Mouse (Mus musculus): ENCODE data around the gene Fiz1.

Fiz1 gene

GRCm38 (mm10) chr7:5014251-5015117 is at the start of gene Fiz1, which contains the start of gene Zfp524:
TSS of gene Fiz1 (minus strand) at chr7:5014697.
TSS of gene Zfp524 (plus strand) at chr7:5014415.
- DNase-seq (ENCODE audit: low read depth, low spot score) = no peak

- DNase-seq (ENCODE audit: low read depth, low spot score) = no peak
These were observed 48.0 kb upstream of the Fiz1 start for GRCm38 (mm10) chr7:5062360-5063001.

DNA sequence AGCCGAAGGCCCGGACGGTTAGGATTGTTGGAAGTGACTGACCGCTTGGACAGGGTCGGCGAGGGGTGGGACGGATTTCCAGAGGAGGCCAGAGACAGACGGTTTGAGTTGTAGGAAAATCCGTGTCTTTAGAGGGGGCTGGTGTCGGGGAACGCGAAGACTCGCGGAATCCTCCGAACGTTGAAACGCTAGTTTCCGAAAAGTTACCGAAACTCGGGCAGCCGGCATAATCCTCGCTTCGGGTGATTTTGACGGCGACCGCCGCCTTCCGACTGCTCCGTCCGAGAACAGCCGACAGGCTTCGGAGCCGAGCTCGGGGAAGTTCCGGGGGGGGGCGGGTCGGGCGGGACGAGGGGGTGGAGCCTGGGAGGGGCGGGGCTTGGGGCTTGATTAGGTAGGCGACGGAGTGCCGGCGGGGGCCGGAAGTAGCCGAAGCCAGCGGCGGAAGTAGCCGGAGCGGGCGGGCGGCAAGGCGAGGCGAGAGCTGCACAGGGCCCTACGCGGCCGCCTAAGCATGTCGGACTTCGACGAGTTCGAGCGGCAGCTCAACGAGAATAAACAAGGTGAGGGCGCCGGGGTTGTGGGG is 47.4 kb upstream of the Fiz1 start, which contains the start of gene U2af2:
Gene U2af2, plus strand, starts transcription at position 370 of the 586 bp plus-strand sequence.
- DNase-seq (ENCODE audit: low read depth, low spot score) = no peak

- peak; percentile 91 for DNase-seq (ENCODE audit: low read depth, low spot score)
These were observed 46.7 kb upstream of the Fiz1 start for GRCm38 (mm10) chr7:5060944-5061773.

- no peak for DNase-seq (ENCODE audit: low read depth, low spot score)
These were observed 45.8 kb upstream of the Fiz1 start for GRCm38 (mm10) chr7:5060239-5060731.

- no peak for DNase-seq (ENCODE audit: low read depth, low spot score)
These were observed 44.9 kb upstream of the Fiz1 start for GRCm38 (mm10) chr7:5059421-5059820.

DNA sequence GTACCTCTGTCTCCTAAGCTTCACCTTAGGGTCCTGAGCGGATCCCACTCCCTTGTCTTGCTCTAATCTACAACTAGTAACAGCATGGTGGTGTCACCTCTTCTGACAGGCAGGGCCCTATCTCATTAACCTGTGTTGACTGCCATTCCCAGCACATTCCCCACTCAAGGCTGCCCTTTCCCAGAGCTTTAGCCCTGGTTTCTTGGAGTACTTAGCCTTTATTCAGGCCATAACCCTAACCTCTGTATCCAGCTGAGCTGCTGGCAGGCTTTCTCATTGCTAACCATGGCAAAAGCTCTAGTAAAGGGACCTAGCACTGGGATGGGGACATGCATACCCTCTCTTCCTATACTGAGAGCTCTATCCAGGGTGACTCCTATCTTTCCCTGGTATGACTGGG is 44.1 kb upstream of the Fiz1 start:
- no peak for DNase-seq (ENCODE audit: low read depth, low spot score)

GRCm38 (mm10) chr7:5057804-5058203 is 43.3 kb upstream of the Fiz1 start:
- DNase-seq (ENCODE audit: low read depth, low spot score) = no peak

GRCm38 (mm10) chr7:5057381-5057780 is 42.9 kb upstream of the Fiz1 start:
- DNase-seq (ENCODE audit: low read depth, low spot score) = no peak

DNA sequence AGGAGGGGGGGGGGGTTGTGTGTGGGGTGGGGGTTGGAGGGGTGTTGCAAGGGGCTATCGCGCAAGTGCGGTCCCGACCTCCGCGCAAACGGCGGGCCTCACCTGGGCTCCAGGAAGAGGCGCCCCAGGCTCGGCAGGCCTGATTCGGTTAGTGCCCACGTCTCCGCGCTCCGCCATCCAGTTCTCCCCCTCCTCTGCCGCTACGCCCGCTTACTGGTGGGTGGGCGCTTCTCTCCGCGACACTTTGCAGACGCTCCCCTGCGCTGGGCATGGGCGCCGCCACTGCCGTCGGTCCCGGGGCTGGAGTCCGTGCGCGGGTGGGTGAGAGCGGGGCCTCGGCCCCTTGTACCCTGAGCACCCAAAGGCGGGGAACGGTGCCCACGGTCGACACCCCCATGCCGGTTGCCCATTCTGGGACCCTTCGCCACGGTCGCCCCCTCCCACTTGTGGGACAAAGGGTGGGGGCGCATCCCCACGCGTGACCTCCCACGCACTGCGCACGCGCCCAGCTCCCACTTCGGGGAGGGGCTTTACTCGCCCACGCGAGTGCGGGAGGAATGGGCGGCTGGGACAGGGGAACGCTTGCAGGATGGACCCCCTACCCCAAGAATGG is 42.3 kb upstream of the Fiz1 start:
- no peak for DNase-seq (ENCODE audit: low read depth, low spot score)

DNA sequence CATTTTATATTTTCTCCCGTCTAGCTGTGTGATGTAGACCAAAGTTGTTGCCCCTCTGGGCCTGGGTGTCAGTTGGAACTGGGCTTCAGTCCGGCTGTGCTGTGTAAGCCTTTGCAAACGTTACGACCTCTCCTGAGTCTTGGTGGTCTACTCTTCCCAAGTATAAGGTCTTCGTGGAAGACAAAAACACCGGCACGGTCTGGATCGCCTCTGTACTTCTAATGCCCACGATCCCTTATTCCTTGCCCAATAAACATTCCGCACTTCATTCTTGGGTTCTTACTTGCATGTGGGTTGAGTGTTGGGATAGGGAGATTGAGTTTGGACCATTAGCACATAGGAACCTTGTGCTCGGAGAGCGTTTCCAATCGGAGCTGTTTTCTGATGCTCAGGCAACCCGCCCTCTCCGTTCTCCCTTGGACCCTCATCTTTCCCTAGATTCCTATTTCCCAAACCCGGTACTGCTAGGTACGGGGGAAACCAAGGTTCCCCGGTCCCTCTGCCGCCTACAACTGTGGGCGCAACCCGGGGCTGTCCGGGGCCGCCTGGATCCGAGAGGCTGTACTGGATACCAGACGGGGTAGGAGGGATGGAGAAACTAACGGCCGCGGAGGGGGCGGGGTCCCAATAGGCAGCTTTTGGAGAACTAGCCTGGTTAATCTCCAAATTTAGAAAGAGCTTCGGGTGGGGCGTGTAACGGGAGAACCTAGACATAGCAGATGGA is 39.1 kb upstream of the Fiz1 start:
- no peak for DNase-seq (ENCODE audit: low read depth, low spot score)

DNA sequence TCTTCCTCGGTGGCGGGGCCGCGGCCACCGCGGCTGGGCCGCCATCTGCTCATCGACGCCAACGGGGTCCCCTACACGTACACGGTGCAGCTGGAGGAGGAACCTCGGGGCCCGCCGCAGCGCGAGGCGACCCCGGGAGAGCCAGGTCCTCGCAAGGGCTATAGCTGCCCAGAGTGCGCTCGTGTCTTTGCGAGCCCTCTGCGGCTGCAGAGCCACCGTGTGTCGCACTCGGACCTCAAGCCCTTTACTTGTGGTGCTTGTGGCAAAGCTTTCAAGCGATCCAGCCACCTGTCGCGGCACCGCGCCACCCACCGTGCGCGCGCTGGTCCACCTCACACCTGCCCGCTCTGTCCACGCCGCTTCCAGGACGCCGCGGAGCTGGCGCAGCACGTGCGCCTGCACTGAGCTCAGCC is 38.4 kb upstream of the Fiz1 start:
- DNase-seq (ENCODE audit: low read depth, low spot score) = no peak

DNA sequence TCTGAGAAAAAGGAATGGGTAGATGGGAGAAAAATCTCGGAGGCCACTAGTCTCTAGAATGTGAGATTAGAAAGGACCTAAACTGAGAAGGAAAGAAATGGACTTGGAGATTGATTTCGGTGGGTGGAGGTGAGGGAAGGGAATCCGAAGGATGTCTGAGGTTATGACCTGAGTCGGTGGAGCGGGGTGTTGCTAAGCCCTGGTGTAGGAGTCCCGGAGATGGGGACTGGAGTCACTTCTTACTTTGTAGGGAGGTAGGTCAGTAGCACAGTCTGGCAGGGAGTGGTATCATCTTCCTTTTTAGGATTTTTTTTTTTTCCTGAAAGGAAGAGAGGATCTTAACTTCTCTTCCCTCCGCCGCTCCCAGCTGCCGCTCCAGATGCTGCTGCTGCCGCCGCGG is 37.9 kb upstream of the Fiz1 start:
- no peak for DNase-seq (ENCODE audit: low read depth, low spot score)

DNA sequence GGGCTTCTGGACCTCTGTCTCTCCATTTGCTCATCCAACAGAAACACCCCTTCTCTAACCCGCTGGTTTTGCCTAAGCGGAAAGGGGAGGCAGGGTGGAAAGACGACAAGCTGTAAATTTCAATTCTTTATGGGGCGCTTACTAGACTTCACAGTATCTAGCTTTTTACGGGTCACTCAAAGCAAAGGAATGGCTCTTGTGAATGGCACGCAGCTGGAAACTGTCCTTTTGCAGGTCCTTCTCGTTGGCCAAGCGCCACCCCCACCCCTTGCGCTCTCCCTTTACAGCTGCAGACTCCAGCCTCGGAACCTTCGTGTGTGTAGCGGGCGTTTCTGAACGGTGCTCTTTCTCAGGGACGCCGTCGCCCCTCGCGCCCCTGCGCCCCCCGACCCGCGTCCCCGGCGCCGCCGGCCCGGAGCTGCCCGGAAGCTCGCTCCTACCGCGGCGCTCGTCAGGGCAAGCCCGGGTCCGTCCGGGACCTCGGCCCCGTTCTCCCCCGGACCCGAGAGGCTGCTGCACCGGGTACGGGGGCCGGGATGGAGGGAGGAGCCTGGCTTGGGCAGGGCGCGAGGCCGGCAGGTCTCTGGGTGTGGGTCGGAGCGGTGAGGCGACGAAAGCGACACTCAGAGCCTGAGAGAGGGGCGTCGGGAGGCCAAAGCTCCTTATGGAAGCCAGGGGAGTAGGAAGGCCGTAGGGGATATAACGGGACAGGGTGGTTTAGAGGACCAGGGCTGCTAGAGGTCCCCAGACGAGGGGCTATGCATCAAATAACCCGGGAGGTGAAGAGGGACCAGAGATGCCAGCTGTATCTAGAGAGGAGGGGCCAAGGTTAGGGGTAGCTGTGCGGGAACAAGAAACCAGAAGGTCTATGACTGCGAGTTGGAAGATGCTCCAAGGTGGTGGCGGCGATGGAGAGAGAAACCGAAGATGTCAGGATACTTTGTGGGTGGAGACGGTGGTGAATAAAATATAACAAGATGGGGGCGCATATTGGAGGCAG is 37.0 kb upstream of the Fiz1 start, which contains the start of gene Zfp580:
Gene Zfp580, plus strand, starts transcription at position 346 of the 1,000 bp plus-strand sequence.
- peak; percentile 45 for DNase-seq (ENCODE audit: low read depth, low spot score)

GRCm38 (mm10) chr7:5047313-5047712 is 32.8 kb upstream of the Fiz1 start:
- no peak for DNase-seq (ENCODE audit: low read depth, low spot score)

DNA sequence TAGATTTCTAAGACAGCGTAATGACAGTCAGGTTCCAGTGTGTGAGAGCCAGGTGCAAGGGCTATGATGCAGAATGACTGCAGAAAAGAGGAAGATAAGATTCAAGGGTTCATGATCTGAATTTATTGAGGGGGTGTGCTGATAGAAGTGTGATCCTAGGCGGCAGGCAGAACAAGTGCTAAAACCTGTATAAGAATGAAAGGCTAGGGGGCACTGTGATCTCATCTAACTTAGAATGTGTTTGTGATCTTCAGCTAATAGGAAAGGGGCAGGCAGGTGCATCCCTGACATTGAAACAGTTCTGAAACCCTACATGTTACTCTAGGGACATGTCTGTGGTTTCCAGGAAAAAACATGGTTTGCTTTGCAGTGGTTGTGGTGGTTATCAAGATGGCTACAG is 31.6 kb upstream of the Fiz1 start:
- no peak for DNase-seq (ENCODE audit: low read depth, low spot score)

- DNase-seq (ENCODE audit: low read depth, low spot score) = no peak
These were observed 30.5 kb upstream of the Fiz1 start for GRCm38 (mm10) chr7:5044981-5045380.

GRCm38 (mm10) chr7:5038940-5039339 is 24.4 kb upstream of the Fiz1 start:
- DNase-seq (ENCODE audit: low read depth, low spot score) = no peak

Measured in WW6 (cell line).